Mouse (Mus musculus) MEL (cell line): ENCODE data around the gene Pcgf2. TPM values are rescaled to one million over a fixed set of nuclear protein-coding genes. Genes with fewer than 3 reads are reported as not detected.
A peak's percentile ranks its signal among the peaks of the same experiment; 100 is the strongest.

ENCODE experiments used
- DNase-seq: peaks from one replicate; pipeline ENCODE4 v3.0.0; 2011; ENCODE audit warnings: low read depth, low spot score
- H3K27ac ChIP-seq: 2 replicates; pipeline ENCODE4 v1.5.1; 2012; ENCODE audit warnings: low read depth, mild to moderate bottlenecking, control low read depth, low read length, moderate library complexity; ENCODE audit not compliant: control insufficient read depth
- H3K27me3 ChIP-seq, 2 experiments: fragments of 150-350 bp in 1 of 2; sonication (generic) in 1 of 2; 2 replicates each; pipeline ENCODE4 v1.6.1; 2012; ENCODE audit warnings: low read length in 2 of 2, mild to moderate bottlenecking in 2 of 2, improper control_type of control experiment in 1 of 2, moderate library complexity in 1 of 2; ENCODE audit not compliant: insufficient read depth in 2 of 2, control insufficient read depth in 1 of 2
- H3K36me3 ChIP-seq, 2 experiments: 2 replicates each; pipeline ENCODE4 v1.6.1; 2012 to 2014; ENCODE audit warnings: low read length in 2 of 2, improper control_type of control experiment in 1 of 2, inconsistent platforms in 1 of 2, mild to moderate bottlenecking in 1 of 2; ENCODE audit not compliant: insufficient read depth in 2 of 2, control insufficient read depth in 1 of 2
- H3K4me1 ChIP-seq, 2 experiments: fragments of 150-350 bp in 1 of 2; sonication (generic) in 1 of 2; 2 replicates each; pipeline ENCODE4 v1.6.1; 2012; ENCODE audit warnings: low read length in 2 of 2, improper control_type of control experiment in 1 of 2, mild to moderate bottlenecking in 1 of 2; ENCODE audit not compliant: insufficient read depth in 2 of 2, control insufficient read depth in 1 of 2
- H3K4me3 ChIP-seq, 2 experiments: fragments of 150-350 bp in 1 of 2; sonication (generic) in 1 of 2; 2 replicates each; pipeline ENCODE4 v1.5.1; 2012; ENCODE audit warnings: low read depth in 2 of 2, low read length in 2 of 2, mild to moderate bottlenecking in 2 of 2, moderate library complexity in 2 of 2, control low read depth in 1 of 2, improper control_type of control experiment in 1 of 2; ENCODE audit not compliant: control insufficient read depth in 1 of 2, insufficient read depth in 1 of 2
- H3K79me2 ChIP-seq: 2 replicates; pipeline ENCODE4 v1.6.1; 2012; ENCODE audit warnings: mild to moderate bottlenecking, low read length, moderate library complexity; ENCODE audit not compliant: control insufficient read depth, poor library complexity, insufficient read depth
- H3K9ac ChIP-seq: 2 replicates; pipeline ENCODE4 v1.6.1; 2012; ENCODE audit warnings: low read depth, mild to moderate bottlenecking, control low read depth, low read length, moderate library complexity; ENCODE audit not compliant: control insufficient read depth, poor library complexity, severe bottlenecking
- H3K9me3 ChIP-seq: fragments of 150-350 bp; sonication (generic); replicated peaks from 2 replicates; pipeline ENCODE4 v1.6.1; 2012; ENCODE audit warnings: mild to moderate bottlenecking, low read length, improper control_type of control experiment, moderate library complexity; ENCODE audit not compliant: insufficient read depth
- CHD2 ChIP-seq: IDR thresholded peaks from 2 replicates; pipeline ENCODE4 v1.6.1; 2011; ENCODE audit warnings: low read length, improper control_type of control experiment
- EP300 ChIP-seq, 2 experiments: IDR thresholded peaks; 2 replicates each; pipeline ENCODE4 v1.6.1; 2011; ENCODE audit warnings: improper control_type of control experiment in 2 of 2, low read length in 2 of 2, low read depth in 1 of 2, mild to moderate bottlenecking in 1 of 2
- ETS1 ChIP-seq: IDR thresholded peaks from 2 replicates; pipeline ENCODE4 v1.6.1; 2012; ENCODE audit warnings: low read depth, mild to moderate bottlenecking, inconsistent platforms, low read length, improper control_type of control experiment, moderate library complexity
- HCFC1 ChIP-seq: IDR thresholded peaks from 2 replicates; pipeline ENCODE4 v1.6.1; 2012; ENCODE audit warnings: low read depth, mild to moderate bottlenecking, inconsistent platforms, low read length, improper control_type of control experiment, moderate library complexity
- JUND ChIP-seq: IDR thresholded peaks from 2 replicates; pipeline ENCODE4 v1.6.1; 2011; ENCODE audit warnings: low read depth, mild to moderate bottlenecking, improper control_type of control experiment, low read length
- MAZ ChIP-seq: IDR thresholded peaks from 2 replicates; pipeline ENCODE4 v1.6.1; 2012; ENCODE audit warnings: low read depth, mild to moderate bottlenecking, inconsistent platforms, low read length, improper control_type of control experiment
- MEF2A ChIP-seq: IDR thresholded peaks from 2 replicates; pipeline ENCODE4 v1.6.1; 2014; ENCODE audit warnings: low read depth, mild to moderate bottlenecking, inconsistent platforms, low read length, improper control_type of control experiment; ENCODE audit not compliant: poor library complexity, insufficient replicate concordance, severe bottlenecking; ENCODE audit errors: extremely low read depth
- MYB ChIP-seq: IDR thresholded peaks from 2 replicates; pipeline ENCODE4 v1.6.1; 2011; ENCODE audit warnings: mild to moderate bottlenecking, low read depth, low read length, improper control_type of control experiment
- NRF1 ChIP-seq: IDR thresholded peaks from 2 replicates; pipeline ENCODE4 v1.6.1; 2014; ENCODE audit warnings: low read depth, mild to moderate bottlenecking, inconsistent platforms, low read length, improper control_type of control experiment, moderate library complexity; ENCODE audit not compliant: poor library complexity, insufficient read depth, severe bottlenecking
- POLR2AphosphoS5 ChIP-seq: IDR thresholded peaks from 2 replicates; pipeline ENCODE4 v1.6.1; 2012; ENCODE audit warnings: low read depth, borderline replicate concordance, mild to moderate bottlenecking, inconsistent platforms, low read length, moderate library complexity, mixed read lengths
- RAD21 ChIP-seq: IDR thresholded peaks from 2 replicates; pipeline ENCODE4 v1.6.1; 2011; ENCODE audit warnings: mild to moderate bottlenecking, low read depth, low read length, improper control_type of control experiment
- RCOR1 ChIP-seq: IDR thresholded peaks from 2 replicates; pipeline ENCODE4 v1.6.1; 2012; ENCODE audit warnings: low read depth, mild to moderate bottlenecking, inconsistent platforms, low read length, improper control_type of control experiment
- SIN3A ChIP-seq: IDR thresholded peaks from 2 replicates; pipeline ENCODE4 v1.6.1; 2012; ENCODE audit warnings: low read length, improper control_type of control experiment, inconsistent platforms
- TCF12 ChIP-seq: IDR thresholded peaks from 2 replicates; pipeline ENCODE4 v1.6.1; 2014; ENCODE audit warnings: low read depth, mild to moderate bottlenecking, inconsistent platforms, low read length, improper control_type of control experiment, moderate library complexity
- ZKSCAN1 ChIP-seq: IDR thresholded peaks from 2 replicates; pipeline ENCODE4 v1.6.1; 2012; ENCODE audit warnings: low read depth, mild to moderate bottlenecking, inconsistent platforms, low read length, improper control_type of control experiment, moderate library complexity
- ZNF384 ChIP-seq: IDR thresholded peaks from 2 replicates; pipeline ENCODE4 v1.6.1; 2012; ENCODE audit warnings: low read depth, mild to moderate bottlenecking, inconsistent platforms, low read length, improper control_type of control experiment
- polyA plus RNA-seq, 2 experiments: library from polyadenylated mRNA; stranded (reverse) in 1 of 2; unstranded in 1 of 2; fragments of >175 nt in 1 of 2; fragments of >200 nt in 1 of 2; gene quantifications; 2 replicates each; pipeline versions ENCODE4 v1.2.1 to v1.2.4; 2012; ENCODE audit warnings: low replicate concordance in 2 of 2, low read depth in 1 of 2; ENCODE audit not compliant: insufficient read length in 2 of 2, insufficient read depth in 1 of 2, missing spikeins in 1 of 2
- total RNA-seq: library from RNA; depleted of rRNA; stranded (reverse); fragments of 300-350 nt; gene quantifications from 2 replicates; pipeline ENCODE4 v1.2.3, GENCODE M21; 2012

Pcgf2 gene
- total and polyA plus RNA-seq, 3 experiments: 12.3 to 38.7 TPM; not detected in 1

DNA sequence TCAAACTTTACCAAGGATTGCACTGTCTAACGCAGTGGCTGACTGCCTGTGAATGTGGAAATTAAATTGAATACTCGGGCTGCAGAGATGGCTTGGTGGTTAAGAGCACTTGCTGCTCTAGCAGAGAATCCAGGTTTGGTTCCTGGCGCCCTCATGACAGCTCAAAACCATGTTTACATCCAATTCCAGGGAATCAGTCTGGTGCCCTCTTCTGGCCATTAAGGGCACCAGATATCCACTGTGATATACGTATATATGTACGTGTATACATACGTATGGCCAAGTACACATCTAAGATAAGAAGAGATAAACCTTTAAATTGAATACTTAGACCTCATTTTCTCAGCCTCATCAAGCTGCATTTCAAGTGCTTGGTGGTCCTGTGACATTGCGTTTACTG lies 34.1 kb downstream of the Pcgf2 start (continued):
- TF ChIP-seq NRF1: no peak
- no peak for TF ChIP-seq ETS1
- TF ChIP-seq ZKSCAN1: no peak
- peak; percentile 27; the same call in 1 of the 2 replicates for TF ChIP-seq SIN3A
- TF ChIP-seq JUND: no peak
- no peak for TF ChIP-seq MAZ
- TF ChIP-seq CHD2: no peak
- TF ChIP-seq MYB: no peak
- TF ChIP-seq TCF12: no peak
- no peak for TF ChIP-seq POLR2AphosphoS5
- TF ChIP-seq ZNF384: no peak

DNA sequence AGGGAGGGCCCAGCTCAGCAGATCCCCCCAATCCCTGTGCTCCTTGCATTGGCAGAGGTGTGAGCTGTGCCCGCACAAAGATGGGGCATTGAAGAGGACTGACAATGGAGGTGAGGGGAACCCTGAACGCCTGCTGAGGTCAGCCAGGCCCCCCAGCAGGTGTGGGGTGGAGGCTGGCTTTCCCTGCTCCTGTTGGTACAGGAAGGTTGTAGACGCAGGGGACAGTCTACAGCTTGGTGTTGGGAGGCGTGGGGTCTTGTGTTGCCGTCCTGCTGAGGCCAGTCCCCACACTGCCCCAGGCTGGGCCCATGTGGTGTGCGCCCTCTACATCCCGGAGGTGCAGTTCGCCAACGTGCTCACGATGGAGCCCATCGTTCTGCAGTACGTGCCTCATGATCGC lies 34.9 kb downstream of the Pcgf2 start:
- H3K36me3 ChIP-seq: no peaks in the 10 kb centered on the region; a peak in 1 of 4 replicates
- H3K27me3 ChIP-seq: no peaks in the 10 kb centered on the region
- peaks cover 8 to 12% of the 10 kb centered on the region in 2 experiments for H3K4me1 ChIP-seq
- H3K27ac ChIP-seq: no peak overlapping the region
- no peak for DNase-seq
- H3K9me3 ChIP-seq: no peaks in the 10 kb centered on the region
- TF ChIP-seq ZNF384: no peak
- H3K79me2 ChIP-seq: peaks cover 7% of the 10 kb centered on the region
- H3K4me3 ChIP-seq: no peak overlapping the region
- no peak overlapping the region for H3K9ac ChIP-seq

GRCm38 (mm10) chr11:97664771-97665240 lies 35.5 kb downstream of the Pcgf2 start:
- H3K4me3 ChIP-seq: no peak overlapping the region
- H3K27me3 ChIP-seq: no peaks in the 10 kb centered on the region
- H3K4me1 ChIP-seq: peaks cover 8 to 12% of the 10 kb centered on the region in 2 experiments
- no peaks in the 10 kb centered on the region; a peak in 1 of 4 replicates for H3K36me3 ChIP-seq
- peaks cover 10% of the 10 kb centered on the region for H3K79me2 ChIP-seq
- H3K9me3 ChIP-seq: no peaks in the 10 kb centered on the region
- H3K27ac ChIP-seq: no peak overlapping the region
- no peak for TF ChIP-seq EP300 (IDR thresholded peaks at IDR 0.05; ENCODE audit: low read depth in 1 of 2, low read length in 2 of 2)
- peak; percentile 54; the same call in 1 of the 2 replicates for TF ChIP-seq RCOR1
- no peak for TF ChIP-seq RAD21
- TF ChIP-seq HCFC1: no peak
- no peak for TF ChIP-seq NRF1
- no peak for TF ChIP-seq MEF2A
- no peak overlapping the region for H3K9ac ChIP-seq
- no peak for DNase-seq
